Mouse (Mus musculus): Measurements from ENCODE around the gene Ttll12.

- no peak for TF ChIP-seq POLR2A (IDR thresholded peaks at IDR 0.05; ENCODE audit: control insufficient read depth, extremely low read depth, insufficient read depth, low read length, poor library complexity)
- TF ChIP-seq CTCF (IDR thresholded peaks at IDR 0.05; ENCODE audit: borderline replicate concordance, control insufficient read depth, extremely low read depth, insufficient read depth, low read length, poor library complexity), result no peak
Measured at GRCm38 (mm10) chr15:83635251-83635650, 40.3 kb upstream of the Ttll12 start.
